Mouse (Mus musculus) megakaryocyte progenitor cell, adult 5-6 weeks (primary cell): ENCODE measurements around the gene Rbm47. TPM values are rescaled to one million over a fixed set of nuclear protein-coding genes. Genes with fewer than 3 reads are reported as not detected.
A peak's percentile ranks its signal among the peaks of the same experiment; 100 is the strongest.

Experiments
- ATAC-seq: replicated peaks from 2 replicates; pipeline ENCODE4 v1.8.0; 2016; ENCODE audit warnings: mild to moderate bottlenecking, moderate TSS enrichment, inconsistent platforms; ENCODE audit not compliant: poor library complexity
- total RNA-seq, 2 experiments: library from RNA; stranded (forward) in 1 of 2; stranded (reverse) in 1 of 2; fragments of 157-497, 149-512 nt in 1 of 2; fragments of 200-1000 nt in 1 of 2; gene quantifications; 2 replicates each; pipeline versions ENCODE4 v1.2.3 to v1.2.4; 2015 to 2017

The Rbm47 gene
- total RNA-seq, 2 experiments from 2014 or later, result 4.4 to 4.7 TPM

DNA sequence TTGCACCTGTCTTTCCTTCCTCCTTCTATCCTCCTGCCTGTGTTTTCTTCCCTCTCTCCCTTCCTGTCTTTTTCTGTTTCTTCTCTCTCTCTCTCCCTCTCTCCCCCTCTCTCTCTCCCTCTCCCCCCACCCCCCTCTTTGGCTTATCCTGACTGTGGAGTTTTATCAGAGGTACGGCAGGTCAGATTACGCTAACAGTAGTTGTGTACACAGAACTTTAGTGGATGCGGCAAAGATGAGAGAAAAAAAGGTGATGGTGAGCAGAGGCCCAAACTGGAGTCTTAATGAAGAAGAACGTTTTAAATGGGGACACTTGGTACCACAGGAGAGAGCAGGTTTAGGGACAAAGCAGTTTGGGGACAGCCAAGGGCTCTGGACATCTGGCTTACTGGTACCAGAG lies 83.3 kb downstream of the Rbm47 start:
- no peak for ATAC-seq

DNA sequence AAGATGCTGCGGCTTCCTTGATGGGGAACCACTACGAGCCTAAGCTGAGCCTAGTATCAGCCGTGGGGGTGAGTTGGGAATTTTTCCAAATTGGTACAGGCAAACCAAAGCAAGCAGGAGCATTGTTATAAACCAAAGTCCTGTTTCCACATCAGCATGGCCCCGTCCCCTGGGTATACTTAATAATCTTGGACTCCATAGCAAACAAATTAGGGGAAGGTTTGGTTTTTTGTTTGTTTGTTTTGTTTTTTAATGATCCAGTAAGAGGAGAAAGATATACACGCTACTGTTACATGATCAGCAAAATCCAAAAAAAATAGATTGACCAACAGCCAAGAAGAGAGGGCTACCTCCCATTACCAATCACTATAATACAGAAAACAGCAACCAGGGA lies 84.0 kb downstream of the Rbm47 start:
- ATAC-seq, result no peak

DNA sequence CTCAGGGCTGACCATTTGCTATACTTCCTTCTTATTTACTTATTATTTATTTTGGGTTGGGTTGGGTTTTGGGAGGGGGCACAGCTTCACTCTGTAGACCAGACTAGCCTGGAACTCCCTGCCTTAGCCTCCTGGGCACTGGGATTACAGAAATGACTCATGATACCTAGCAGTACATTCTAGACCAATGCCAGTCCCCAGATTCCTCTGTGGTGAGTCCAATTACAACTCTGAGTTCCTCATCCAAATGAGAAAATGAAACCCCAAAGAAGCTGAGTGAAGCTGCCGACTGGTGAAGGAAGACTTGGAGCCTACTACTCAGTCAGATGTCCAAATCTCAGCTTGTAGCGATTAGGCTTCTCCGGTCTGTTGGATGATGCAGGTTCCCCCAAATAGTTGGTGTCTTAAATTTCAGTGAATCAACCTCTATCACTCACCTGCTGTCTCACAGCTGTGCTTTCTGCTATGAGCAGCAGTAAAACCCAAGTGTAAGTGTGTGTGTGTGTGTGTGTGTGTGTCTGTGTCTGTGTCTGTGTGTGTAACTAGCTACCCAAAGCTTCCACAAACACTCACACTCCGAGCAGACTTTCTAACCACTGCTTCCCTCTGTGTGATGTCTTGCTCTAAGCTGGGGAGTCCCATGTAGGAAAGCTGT lies 84.5 kb downstream of the Rbm47 start:
- ATAC-seq, result peak; percentile 24

DNA sequence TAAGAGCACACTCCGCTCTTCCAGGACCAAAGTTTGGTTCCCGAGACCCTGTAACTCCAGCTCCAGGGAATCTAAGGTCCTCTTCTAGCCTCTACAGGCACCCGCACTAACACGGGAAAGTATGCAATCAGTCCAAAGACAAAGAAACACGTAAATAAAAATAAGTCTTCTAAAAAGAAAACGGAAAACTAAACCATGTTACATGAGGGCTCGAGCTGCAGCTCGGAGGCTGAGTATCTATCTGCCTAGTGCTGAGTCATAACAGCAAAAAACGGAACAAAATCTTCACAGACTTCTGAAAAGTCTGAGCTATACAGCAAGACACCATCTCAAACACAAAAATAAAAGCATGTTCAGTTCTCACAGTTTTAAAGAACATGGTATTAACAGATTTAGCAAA lies 86.0 kb downstream of the Rbm47 start:
- ATAC-seq, result peak; percentile 47

DNA sequence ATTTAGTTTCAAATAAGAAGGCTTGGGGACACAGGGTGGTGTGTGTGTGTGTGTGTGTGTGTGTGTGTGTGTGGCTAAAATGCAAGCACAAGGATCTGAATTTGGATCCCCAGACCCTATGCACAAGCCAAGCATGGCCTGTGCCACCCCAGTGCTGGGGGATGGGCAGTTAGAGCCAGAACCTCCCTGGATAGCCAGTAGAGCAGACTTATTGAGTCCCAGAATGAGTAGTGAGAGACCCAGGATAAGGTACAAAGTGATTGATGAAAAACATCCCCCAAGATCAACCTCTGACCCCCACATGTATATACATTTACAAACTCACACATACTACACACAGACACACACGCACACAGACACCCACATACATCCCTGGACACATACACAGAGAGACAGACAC lies 86.6 kb downstream of the Rbm47 start:
- no peak for ATAC-seq

DNA sequence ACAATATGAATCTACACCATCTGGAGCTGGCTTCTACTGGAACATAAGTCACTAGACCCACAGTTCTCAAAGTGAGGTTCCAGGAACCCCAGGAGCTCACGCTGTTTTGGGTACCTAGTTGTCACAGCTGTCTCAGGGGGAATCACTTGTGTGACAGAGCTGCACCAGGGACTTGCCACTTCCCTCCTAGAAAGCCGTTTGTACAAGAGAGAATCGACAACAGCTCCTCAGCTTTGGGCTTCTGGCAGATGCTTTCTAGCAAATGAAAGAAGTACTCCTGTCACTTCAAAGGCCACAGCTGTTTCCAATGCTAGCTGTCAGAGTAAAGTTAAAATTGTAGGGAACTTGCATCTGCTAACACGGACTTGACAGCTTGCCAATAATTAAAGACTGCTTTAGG lies 87.4 kb downstream of the Rbm47 start:
- ATAC-seq, result no peak

DNA sequence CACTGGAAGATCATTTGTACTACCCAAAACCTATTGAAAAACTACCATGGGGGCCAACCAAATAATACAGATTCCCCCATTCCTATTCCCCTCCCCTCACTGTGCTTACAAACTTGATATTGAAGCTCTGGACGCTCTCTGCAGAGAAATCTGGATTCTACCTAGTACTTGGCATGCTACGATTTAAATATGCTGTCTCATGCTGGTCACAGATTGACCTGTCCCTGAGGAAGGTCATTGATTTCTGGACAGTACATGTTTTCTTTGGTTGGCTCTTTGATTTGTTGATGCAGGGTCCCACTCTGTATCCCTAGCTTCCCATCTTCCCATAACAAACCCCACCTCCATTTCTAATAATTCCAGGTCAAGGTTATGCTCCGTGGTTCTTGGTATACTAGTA lies 88.4 kb downstream of the Rbm47 start:
- no peak for ATAC-seq

DNA sequence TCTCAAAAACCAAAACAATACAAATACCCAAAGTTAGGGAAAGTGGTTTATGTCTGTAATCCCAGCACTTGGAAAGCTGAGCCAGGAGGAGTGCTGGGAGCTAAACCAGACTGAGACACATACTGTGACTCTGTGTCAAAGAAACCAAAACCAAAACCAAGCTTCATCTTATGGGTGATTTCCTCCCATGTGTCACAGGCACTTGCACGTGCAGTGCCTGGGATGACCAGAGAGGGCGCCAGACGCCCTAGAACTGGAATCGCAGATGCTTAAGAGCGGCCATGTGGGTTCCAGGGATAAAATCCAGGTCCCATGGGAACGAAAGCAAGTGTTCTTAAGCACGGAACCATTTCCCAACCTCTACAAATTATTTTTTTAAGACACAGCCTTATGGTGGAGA lies 89.6 kb downstream of the Rbm47 start:
- ATAC-seq, result peak; percentile 84

DNA sequence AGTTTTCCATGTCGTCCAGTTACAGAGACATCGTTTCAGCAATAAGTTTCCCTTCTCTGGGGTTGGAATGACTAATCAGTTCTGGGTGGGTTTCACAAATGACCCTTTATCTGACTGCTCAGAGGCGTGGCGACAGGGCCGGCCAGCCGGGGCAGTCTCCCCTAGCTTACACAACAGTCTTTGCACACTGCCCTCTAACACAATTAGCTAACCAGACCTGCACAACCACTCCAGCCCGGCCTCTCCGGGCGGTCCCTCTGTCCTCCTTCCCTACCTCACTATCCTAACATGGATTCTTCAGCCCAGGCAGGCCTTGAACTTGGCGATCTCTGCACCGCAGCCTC lies 90.7 kb downstream of the Rbm47 start:
- ATAC-seq, result peak; percentile 30

DNA sequence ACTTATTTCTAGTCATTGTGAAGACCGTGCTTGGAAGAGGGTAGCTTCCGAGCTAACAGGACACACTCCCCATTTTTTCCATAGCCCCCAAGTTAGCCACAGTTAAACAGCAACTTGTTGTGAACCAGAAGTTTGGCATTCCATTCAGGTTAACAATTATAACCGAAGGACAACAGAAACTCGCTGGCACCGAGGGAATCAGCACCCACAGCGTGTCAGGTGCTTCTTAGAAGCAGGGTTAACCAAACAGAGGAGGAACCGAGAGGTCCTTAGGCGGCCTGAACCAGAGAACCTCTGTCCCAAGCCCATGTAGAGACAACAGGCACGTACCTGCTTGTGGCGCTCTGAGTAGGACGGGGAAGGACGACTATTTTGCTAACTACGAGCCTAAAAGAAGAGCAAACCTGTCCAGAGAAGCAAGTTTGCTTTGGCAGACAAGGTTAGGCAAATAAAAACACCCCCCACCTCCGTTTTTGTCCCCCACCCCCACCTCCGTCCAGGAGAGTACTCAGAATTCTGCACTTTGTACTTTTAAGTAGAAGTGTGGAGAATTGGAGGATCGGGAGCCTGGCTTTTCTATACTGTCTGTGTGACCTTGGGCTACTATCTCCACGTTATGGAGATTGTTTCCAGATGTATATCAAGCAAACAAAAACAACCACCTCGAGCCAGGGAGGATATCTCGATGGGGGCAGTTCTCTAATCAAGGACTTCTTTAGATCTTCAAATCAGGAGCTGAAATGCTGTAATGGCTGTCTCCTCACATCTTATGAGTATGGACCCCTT lies 91.3 kb downstream of the Rbm47 start:
- ATAC-seq, result no peak

DNA sequence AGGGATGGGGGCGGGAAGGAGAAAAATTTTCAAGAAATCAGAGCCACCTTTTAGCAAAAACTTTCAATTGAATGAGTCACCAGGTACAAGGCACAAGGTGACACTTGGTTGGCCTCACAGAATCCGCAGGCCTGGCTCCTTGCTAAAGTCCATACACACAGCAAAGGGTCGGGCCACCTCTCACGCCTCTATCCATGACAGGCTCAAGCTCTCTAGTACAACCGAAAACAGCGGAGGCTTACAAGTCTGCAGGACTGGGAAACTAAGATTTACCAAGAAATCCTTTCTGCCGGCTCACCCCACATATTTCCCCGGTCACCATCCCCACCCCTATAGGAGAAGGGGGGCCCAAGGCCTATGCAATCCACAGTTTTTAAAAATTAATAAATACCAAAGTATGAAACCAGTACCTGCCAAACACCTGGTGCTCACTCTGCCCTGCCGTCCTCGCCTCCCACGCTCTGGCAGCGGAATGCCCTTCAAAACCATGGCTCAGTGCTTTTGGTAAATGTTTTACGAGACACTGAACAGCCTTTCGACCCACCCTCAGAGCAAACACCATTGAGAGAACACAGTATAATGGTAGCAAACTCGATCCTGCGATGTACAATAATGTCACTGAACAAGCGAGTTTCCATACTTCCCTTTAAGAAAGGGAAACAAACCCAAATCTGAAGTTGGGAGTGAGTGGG lies 92.2 kb downstream of the Rbm47 start:
- no peak for ATAC-seq

DNA sequence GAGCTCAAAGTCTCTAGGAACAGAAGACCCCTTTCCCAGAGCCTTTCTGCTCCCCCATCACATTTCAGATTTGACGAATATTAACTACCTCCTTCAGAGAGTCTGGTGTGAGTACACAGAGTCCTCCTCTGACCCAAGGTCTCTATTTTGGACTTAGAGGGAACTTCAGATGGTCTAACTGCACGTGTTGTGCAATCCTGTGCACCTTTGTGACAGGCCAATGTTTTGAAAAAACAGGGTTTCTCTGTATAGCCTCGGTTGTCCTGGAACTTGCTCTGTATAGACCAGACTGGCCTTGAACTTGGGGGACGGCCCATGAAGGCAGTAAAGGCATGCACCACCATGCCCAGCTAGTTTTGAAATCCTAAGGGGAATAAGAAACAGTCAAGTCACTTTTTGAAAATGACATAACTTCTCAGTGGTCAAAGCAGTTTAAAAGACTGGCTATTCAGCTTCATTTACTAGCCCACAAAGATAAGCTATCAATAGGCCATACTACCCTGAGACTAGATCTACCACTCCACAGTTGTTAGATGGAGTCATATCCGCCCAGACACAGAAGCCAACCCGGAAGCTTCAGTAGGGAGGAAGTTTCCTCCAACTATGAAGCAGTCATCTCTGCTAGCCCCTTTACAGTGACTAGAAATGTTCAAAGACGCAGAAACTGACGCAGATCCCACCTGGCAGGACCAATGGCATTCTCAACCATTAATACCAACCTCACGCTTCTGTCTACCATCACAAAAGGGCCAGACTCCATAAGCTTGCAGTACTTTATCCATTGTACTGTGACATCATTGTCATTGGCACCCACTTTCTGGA lies 93.3 kb downstream of the Rbm47 start:
- no peak for ATAC-seq

DNA sequence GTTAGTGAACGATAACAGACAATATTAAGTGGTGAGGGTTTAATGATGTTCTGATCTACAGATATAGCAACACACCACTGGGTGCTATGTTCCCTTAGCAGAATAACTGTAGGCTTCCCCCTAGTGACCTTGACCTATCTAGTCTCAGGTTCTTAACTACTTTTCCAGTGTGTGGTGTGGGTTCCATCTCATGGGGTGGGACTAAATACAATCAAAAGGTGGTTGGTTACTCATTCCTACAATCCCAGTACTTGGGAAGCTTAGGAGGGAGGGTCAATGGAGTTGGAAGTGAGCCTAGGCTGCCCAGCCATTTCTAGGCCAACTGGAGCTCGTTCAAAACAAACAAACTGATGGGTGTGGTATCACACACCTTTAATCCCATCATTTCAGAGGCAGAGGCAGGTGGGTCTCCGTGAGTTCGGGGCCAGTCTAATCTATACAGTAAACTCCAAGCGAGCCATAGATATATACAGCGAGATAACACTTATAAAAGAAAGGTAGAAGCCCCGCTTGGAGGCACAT lies 94.4 kb downstream of the Rbm47 start:
- ATAC-seq, result no peak

DNA sequence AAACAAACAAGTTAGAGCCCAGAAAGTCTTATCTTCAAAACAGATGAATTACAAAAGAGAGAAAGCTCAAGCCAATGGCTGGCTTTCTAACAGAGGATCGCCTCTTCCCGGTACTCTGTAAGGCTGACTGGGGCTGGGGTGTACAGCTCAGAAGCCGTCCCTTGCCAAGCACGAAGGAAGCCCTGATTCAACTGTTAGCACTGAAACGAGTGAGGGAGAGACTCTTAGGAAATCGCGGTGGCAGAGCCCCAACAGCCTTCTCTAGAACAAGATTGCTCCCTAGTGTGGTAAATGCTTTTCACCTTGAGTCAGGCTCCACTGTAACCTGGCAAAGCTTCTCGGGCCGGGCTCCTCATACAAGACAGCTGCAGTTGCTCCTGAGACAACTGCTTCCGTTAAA lies 95.5 kb downstream of the Rbm47 start:
- ATAC-seq, result peak; percentile 12; the same call in 1 of the 2 replicates

DNA sequence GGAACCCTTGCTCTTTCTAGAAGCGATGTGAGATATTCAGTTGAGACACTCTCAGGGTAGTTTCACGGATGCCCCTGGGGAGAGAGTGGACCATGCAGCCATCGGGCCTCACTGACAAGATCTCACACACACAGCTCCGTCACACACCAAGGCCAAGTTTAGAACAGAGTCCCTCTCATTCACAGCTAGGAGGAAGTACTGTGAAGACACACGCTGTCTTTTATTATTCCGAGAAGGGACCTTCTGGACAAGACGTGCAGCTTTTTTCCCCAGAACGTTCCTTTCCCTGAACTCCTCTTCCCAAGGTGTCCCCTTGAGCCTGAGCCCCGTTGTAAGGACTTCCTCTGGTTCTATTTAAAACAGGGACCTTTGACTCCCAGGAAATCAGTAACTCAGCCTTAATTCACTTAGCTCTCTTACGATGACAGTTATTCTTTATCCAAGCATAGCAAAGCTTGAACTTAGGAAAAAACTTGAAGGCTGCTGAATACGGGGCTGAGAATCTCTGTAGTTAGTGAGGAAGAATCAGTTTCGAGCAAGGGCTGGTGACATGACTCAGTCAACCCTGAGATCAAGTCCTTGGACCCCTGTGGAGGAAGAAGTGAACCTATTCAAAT lies 96.1 kb downstream of the Rbm47 start:
- no peak for ATAC-seq

DNA sequence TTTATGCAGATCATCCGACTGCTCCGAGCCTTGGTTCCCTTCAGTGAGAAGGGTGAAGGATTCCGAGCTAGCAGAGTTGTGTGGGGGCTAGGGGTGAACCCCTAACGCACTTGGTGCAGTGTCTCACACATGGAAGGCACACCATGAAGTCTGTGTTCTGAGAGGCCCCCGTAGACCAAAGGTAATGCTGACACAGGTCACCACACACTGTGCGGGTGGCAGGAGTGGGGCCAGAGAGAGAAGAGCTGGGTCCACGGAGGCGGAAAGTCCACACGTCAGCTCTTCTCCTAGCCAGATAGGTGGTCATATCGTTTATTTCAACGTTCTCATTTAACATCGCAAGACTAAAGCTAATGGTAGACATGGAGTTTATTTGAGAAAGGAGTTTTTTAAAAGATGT lies 97.0 kb downstream of the Rbm47 start:
- ATAC-seq, result no peak

DNA sequence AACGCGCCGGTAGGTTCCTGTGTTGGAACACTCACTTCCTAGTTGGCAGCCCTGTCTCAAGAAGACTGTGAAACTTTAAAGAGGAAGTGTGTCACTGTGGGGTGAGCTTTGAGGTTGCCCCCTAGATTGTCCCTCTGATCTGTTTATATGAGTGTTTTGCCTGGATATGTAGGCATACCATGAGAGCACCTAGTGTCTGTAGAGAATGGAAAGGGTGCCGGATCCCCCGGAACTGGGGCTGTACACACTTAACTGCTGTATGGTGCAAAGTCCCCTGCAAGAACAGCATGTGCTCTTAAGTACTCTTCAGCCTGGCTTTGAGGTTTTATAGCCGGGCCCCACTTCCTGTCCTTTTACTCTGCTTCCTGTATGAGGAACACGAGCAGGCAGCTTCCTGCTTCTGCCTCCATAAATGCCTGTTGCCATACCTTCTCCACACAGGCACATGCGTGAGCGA lies 97.9 kb downstream of the Rbm47 start:
- ATAC-seq, result peak; percentile 75

DNA sequence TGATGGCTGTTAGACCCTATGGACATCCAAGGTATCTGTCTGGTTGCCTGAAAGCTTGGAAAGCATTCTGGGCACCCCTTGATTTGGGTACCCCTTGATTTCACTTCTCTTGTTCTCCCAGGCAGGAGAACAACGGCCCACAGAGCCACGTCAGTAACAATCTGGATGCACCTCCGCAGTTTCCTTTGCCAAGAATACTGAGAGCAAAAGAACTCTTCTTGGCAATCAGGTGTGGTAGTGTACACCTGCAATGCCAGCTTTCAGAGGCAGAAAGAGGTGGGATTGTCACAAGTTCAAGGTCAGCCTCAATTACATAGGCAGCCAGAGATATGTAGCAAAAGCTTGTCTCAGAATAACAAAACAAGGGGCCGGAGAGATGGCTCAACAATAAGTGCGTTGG lies 98.7 kb downstream of the Rbm47 start:
- ATAC-seq, result no peak

DNA sequence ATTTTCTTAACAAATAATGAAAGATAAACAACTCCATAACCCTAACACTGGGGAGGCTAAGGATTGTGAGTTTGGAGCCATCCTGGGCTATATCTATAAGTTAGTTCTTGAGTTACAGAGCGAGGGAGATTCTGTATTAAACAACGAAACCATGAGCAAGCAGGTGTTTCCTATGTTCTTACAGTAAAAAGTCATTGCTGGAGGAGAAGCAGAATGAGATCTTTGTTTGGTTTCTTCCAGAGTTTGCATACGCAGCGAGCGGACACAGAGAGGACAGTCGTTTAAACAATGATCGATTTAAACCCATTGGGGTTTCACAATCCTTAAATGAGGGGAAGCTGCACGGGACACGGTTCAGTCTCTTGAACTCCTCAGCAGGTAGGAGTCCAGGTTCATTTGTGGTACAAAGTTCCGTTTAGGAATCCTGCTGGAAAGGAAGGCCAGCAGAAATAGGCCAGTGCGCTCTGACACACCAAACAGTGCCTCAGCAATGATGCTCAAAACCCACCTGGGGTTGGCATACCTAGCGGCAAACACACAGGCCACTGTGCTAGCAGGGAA lies 99.2 kb downstream of the Rbm47 start:
- no peak for ATAC-seq

DNA sequence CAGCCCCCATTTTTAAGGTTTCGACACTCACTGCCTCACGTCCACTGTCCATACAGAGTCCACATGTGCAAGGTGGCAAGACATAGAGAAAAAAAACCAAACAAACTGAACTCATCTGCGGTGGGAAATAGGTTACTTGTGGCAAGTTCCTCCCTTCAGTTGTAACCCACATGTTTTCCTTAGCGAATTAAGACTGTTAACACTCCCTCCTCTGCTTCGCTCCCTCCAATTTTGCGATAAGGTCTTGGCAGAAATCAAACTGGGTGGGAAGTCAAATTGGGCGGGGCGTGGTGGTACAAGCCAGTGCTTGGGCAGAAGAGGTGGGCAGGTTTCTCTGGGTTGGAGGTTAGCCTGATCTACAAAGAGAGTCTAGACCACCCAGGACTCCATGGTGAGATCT lies 101.2 kb downstream of the Rbm47 start:
- peak; percentile 9; the same call in 1 of the 2 replicates for ATAC-seq
